Mouse (Mus musculus) hindbrain, embryonic 16.5 days (tissue): ENCODE measurements around the gene Gnai2. TPM values are rescaled to one million over a fixed set of nuclear protein-coding genes. Genes with fewer than 3 reads are reported as not detected.

Experiments used
- ATAC-seq: fragments of 200-750 bp; cut with Nextera tagmentation; 2 replicates; pipeline ENCODE4 v1.8.0; 2017; ENCODE audit warnings: moderate TSS enrichment, moderate library complexity
- H3K27ac ChIP-seq: fragments of 300-500 bp; sonication (generic); 2 replicates; pipeline ENCODE4 v1.5.1; 2014; ENCODE audit warnings: low read depth, mild to moderate bottlenecking, control low read depth, low read length, moderate library complexity
- H3K27me3 ChIP-seq: fragments of 300-500 bp; sonication (generic); replicated peaks from 2 replicates; pipeline ENCODE4 v1.6.1; 2014; ENCODE audit warnings: low read length; ENCODE audit not compliant: control insufficient read depth, insufficient read depth
- H3K36me3 ChIP-seq: fragments of 300-500 bp; sonication (generic); 2 replicates; pipeline ENCODE4 v1.6.1; 2014; ENCODE audit warnings: mild to moderate bottlenecking, low read length, moderate library complexity, mixed read lengths; ENCODE audit not compliant: control insufficient read depth, insufficient read depth
- H3K4me1 ChIP-seq: fragments of 300-500 bp; sonication (generic); 2 replicates; pipeline ENCODE4 v1.6.1; 2014; ENCODE audit warnings: low read depth, low read length; ENCODE audit not compliant: control insufficient read depth, insufficient read depth
- H3K4me2 ChIP-seq: fragments of 300-500 bp; sonication (generic); 2 replicates; pipeline ENCODE4 v1.6.1; 2014; ENCODE audit warnings: mild to moderate bottlenecking, low read length, control low read depth, moderate library complexity
- H3K4me3 ChIP-seq: fragments of 300-500 bp; sonication (generic); 2 replicates; pipeline ENCODE4 v1.5.1; 2014; ENCODE audit warnings: mild to moderate bottlenecking, low read length, control low read depth, moderate library complexity
- H3K9ac ChIP-seq: fragments of 300-500 bp; sonication (generic); 2 replicates; pipeline ENCODE4 v1.6.1; 2014; ENCODE audit warnings: low read depth, mild to moderate bottlenecking, control low read depth, low read length, moderate library complexity
- H3K9me3 ChIP-seq: fragments of 300-500 bp; sonication (generic); 2 replicates; pipeline ENCODE4 v1.6.1; 2014; ENCODE audit warnings: mild to moderate bottlenecking, low read length, moderate library complexity; ENCODE audit not compliant: control insufficient read depth
- WGBS: fragments of 180-500 bp; shearing (Covaris S2); extraction: QIAGEN DNeasy Blood & Tissue Kit; methylation state at CpG from one replicate; pipeline ENCODE4 v1.1.7; 2014; 5-methylcytosine and 5-hydroxymethylcytosine counted together
- polyA plus RNA-seq: library from polyadenylated mRNA; unstranded; fragments of >200 nt; fragmentation: Nextera tagmentation; extraction: Ambion mirVana; gene quantifications from 2 replicates; pipeline ENCODE4 v1.2.1, GENCODE M21; 2015

Gene Gnai2
- polyA plus RNA-seq, 1 experiment from 2014 or later, result 302 TPM

DNA sequence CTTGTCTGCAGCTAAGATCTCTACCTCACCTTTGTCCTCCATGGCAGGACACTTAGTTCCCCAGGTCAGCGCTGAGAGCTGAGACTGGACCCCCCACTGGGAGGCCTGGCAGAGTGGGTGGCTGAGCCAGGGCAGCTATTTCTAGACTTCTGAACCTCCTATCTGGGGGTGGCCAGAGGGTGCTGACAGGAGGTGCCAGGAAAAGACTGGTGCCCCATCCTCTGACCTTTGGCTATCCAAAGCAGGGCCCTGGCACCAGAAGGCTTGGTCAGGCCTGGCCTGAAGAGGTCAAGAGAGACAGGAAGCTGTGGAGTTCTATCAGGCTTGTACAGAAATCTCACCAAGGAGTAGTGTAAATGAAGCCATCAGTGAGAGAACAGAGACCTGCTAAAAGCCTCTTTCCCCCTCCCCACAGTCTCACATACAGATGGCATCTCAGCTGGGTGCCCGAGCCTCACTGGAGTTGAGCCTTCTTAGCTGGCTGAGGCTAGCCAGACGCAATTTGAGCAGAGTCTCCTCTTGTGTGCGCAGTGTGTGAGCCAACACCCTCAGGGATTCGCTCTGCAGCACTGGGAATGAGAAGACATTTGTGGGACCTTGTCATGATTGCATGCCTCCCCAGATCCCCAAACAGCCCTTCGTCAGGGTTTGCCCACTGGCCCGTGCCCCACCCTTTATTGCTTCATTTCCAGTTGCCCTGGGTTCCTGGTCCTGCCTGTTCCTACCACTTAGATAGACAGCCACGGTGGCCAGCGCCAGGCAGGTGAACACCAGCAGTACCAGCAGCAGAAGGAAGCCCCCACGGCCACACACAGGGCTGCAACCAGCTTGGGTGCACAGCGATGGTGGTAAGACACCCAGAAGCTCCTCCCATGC, 41.8 kb downstream of the Gnai2 start:
- Histone ChIP-seq H3K9ac (no peak overlapping the region), H3K9me3 (no peaks in the 10 kb centered on the region), H3K4me1 (peaks cover 6% of the 10 kb centered on the region), H3K36me3 (peaks cover 21% of the 10 kb centered on the region), H3K4me2 (no peak overlapping the region), H3K4me3 (no peak overlapping the region), H3K27me3 (no peaks in the 10 kb centered on the region), H3K27ac (no peak overlapping the region)
- WGBS, result 76% methylated on average over 11 of the region's 11 CpGs
- no peak for ATAC-seq

DNA sequence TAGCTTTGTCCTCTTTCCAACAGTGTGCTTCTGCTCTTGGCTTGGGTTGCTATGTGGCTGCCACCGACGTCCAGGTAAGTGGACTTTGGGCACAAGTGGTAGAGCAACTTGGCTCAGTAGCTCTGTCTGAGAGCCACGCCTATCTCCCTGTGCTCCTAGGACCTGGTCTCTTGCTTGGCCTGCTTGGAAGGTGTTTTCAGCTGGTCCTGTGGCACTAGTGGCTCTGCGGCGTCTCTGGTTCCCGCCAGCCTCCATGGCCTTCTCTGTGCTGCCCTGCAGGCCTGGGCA, 44.5 kb downstream of the Gnai2 start:
- peaks cover 21% of the 10 kb centered on the region for H3K36me3 ChIP-seq
- H3K4me1 ChIP-seq, result peaks cover 10% of the 10 kb centered on the region
- no peaks in the 10 kb centered on the region for H3K27me3 ChIP-seq
- H3K27ac ChIP-seq, result no peak overlapping the region
- H3K4me3 ChIP-seq, result no peak overlapping the region
- H3K4me2 ChIP-seq, result no peak overlapping the region
- H3K9ac ChIP-seq, result no peak overlapping the region
- no peak for ATAC-seq
- no peaks in the 10 kb centered on the region for H3K9me3 ChIP-seq
- WGBS, result 97% methylated on average over 6 of the region's 6 CpGs

DNA sequence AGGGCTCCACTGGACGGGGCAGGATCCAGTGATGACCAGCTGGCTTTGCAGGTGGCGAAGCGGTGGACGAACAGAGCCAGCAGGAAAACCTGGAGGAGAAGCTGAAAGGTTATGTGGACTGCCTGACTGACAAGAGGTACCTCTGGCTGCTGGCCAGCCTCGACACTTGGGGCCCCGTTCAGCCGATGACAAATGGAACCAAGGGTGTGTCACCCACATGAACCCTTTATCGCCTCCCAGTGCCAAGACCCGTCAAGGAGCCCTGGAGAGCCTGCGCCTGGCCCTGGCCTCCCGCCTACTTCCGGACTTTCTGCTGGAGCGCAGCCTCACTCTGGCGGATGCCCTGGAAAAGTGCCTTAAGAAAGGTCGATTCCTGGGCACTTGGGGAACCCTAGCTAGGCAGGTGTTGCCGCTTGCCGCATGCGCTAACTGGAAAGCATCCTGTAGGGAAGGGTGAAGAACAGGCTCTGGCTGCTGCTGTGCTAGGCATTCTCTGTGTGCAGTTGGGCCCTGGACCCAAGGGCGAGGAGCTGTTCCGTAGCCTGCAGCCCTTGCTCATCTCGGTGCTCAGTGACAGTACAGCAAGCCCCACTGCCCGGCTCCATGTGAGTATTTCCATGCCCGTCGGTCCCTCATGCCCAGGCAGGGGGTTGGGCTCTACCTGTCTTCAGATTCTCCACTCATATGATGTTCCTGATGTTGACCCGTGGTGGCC, 45.0 kb downstream of the Gnai2 start:
- Histone ChIP-seq H3K4me1 (peaks cover 10% of the 10 kb centered on the region), H3K4me2 (no peak overlapping the region), H3K9ac (no peak overlapping the region), H3K4me3 (no peak overlapping the region), H3K27ac (no peak overlapping the region), H3K27me3 (no peaks in the 10 kb centered on the region), H3K9me3 (no peaks in the 10 kb centered on the region), H3K36me3 (peaks cover 21% of the 10 kb centered on the region)
- ATAC-seq, result no peak
- WGBS, result 93% methylated on average over 25 of the region's 25 CpGs

DNA sequence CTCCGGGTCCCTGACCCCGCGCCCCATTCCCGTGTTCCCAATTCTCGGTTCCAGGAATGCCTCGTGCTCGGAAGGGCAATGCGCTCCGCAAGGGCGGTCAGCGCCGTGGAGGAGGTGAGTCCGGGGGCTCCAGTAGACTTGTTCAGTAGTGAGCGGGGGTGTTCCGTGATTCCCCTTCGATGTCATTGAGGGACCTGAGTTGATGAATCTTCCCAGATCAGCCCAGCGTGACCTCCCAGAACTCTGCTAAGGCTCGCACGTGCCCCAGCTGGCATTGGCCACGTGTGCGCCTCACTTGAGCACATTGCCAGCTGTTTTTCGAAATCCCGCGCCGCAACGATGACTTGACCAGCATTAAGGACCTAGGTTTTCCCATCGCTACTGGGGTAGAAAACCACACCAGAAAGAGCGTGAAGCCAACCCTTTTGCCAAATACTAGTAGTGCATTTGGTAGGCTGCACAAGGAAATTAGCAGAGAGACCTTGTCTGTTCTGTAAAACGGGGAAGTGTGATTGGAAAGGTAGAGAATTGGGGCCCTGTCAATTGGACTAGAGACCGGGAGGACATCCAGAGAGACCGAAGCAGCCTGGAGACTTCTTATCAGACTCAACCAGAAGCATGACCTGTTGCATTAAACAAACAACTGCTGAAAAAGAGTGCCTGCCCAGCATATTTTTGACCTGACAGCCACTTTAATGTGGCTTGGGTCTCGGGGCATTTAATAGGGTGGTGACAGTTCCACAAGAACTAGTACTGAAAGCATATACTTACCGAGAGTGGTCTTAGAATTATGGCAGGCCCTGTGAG, 47.1 kb downstream of the Gnai2 start:
- H3K9ac ChIP-seq, result peak overlapping the region; percentile 73
- no peaks in the 10 kb centered on the region for H3K27me3 ChIP-seq
- WGBS, result 6% methylated on average over 33 of the region's 33 CpGs
- ATAC-seq, result no peak; the same call in 1 of the 2 replicates
- peak overlapping the region; percentile 70 for H3K4me3 ChIP-seq
- H3K4me2 ChIP-seq, result peak overlapping the region; percentile 71
- peaks cover 18% of the 10 kb centered on the region for H3K36me3 ChIP-seq
- H3K4me1 ChIP-seq, result peaks cover 8% of the 10 kb centered on the region
- H3K9me3 ChIP-seq, result no peaks in the 10 kb centered on the region
- no peak overlapping the region for H3K27ac ChIP-seq

DNA sequence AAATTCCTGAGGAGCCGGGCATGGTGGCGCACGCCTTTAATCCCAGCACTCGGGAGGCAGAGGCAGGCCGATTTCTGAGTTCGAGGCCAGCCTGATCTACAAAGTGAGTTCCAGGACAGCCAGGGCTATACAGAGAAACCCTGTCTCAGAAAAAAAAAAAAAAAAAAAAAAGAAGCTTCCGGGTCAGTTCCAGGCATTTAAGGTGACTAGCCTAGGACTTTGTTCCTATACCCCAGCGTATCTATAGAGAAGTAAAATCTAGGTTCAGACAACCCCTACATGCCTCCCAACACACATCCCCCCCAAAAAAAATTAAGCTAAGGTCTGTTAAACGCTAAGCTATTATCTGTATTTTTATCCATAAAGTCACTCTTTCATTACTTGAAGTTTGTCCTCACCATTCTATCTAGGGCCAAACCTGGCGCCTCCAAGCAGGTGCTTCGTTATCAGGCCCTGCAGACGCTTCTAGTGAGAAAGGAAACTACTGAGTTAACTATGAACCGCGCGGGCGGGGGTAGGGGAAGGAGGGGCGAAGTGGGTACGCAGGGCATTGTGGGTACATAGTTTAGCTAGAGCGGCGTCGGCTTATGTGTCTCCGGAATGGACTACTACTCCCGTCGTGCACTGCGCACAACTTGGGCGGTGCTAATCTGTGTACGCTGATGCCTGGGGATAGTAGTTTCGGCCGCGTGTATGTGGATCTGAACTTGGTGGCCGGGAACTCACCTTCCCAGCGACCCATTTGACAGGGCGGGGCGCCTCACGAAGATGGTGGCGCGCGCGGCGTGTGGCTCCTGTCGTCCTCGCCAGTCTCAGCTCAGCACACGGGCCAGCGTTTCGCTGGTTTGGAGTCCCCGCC, 48.0 kb downstream of the Gnai2 start, which contains the start of gene Ifrd2:
Ifrd2 (plus strand) TSS at position 669 of the 859 bp plus-strand sequence.
- WGBS, result 14% methylated on average over 46 of the region's 46 CpGs
- peak; percentile 98 for ATAC-seq
- H3K4me3 ChIP-seq, result peak within 1 kb of the TSS; percentile 70
- peaks cover 17% of the 10 kb centered on the region for H3K36me3 ChIP-seq
- H3K9ac ChIP-seq, result peak within 1 kb of the TSS; percentile 73
- H3K4me1 ChIP-seq, result peaks cover 6% of the 10 kb centered on the region
- H3K9me3 ChIP-seq, result no peaks in the 10 kb centered on the region
- peak within 1 kb of the TSS; percentile 71 for H3K4me2 ChIP-seq
- no peaks in the 10 kb centered on the region for H3K27me3 ChIP-seq
- no peak within 1 kb of the TSS for H3K27ac ChIP-seq

DNA sequence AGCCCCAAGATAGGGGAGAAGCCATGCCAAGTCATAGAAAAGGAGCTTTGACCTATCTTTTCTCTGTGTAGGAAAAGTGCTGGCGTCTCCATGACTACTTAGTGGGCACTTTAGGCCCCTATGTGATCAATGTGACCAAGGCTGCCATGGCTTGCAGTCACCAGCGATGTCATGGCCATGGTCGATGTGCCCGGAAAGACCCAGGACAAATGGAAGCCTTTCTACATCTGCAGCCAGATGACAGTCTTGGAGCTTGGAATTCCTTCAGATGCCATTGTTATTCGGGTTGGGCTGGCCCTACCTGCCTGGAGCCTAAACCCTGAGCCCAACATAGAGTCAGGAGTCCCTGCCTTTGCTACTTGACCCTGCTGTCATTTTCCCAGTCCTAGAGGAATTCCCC, 48.7 kb downstream of the Gnai2 start:
- Histone ChIP-seq H3K27me3 (no peaks in the 10 kb centered on the region), H3K4me3 (no peak overlapping the region), H3K4me2 (no peak overlapping the region), H3K4me1 (peaks cover 10% of the 10 kb centered on the region), H3K9ac (no peak overlapping the region), H3K36me3 (peaks cover 12% of the 10 kb centered on the region), H3K27ac (no peak overlapping the region), H3K9me3 (no peaks in the 10 kb centered on the region)
- no peak for ATAC-seq
- WGBS, result 97% methylated on average over 5 of the region's 5 CpGs

DNA sequence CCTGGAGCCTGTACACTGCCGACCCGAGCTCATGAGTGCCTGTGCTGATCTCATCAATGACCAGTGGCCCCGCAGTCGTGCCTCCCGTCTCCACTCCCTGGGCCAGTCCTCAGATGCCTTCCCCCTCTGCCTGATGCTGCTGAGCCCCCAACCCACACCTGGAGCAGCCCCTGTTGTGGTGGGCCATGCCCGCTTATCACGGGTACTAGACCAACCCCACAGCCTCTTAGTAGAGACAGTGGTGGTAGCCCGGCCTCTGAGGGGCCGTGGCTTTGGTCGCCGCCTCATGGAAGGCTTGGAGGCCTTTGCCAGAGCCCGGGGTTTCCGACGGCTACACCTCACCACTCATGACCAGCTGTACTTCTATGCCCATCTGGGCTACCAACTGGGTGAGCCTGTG, 52.0 kb downstream of the Gnai2 start:
- H3K9me3 ChIP-seq, result no peaks in the 10 kb centered on the region
- H3K4me2 ChIP-seq, result no peak overlapping the region
- H3K4me1 ChIP-seq, result peaks cover 27% of the 10 kb centered on the region
- H3K9ac ChIP-seq, result no peak overlapping the region
- no peaks in the 10 kb centered on the region for H3K36me3 ChIP-seq
- WGBS, result 92% methylated on average over 14 of the region's 14 CpGs
- no peak overlapping the region for H3K4me3 ChIP-seq
- H3K27ac ChIP-seq, result no peak overlapping the region
- ATAC-seq, result no peak
- H3K27me3 ChIP-seq, result no peaks in the 10 kb centered on the region

DNA sequence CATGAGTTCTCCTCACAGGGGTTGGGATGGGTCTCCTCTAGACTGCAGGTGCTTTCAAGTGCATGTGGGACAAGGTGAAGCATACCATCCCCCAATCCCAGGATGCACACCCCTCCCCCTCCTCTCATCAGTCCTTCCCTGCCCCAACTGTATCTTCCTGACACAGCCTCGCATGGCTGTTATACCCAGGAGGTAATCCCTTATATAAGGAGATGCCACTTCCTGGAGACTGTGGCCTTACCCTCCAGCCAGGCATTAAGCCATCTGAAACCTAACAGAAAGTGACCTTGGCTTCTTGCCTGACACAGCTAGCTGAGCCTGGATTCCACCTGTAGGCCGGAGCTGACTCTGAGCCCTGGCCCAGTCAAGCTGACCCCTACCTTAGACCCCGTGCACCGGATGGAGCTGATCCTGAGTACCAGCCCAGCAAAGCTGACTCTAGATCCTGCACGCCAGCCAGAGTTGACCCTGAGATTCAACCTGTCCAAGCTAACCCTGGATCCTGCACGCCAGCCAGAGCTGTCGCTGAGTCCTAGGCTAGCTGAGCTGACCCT, 52.6 kb downstream of the Gnai2 start:
- Histone ChIP-seq H3K4me3 (no peak overlapping the region), H3K9me3 (no peaks in the 10 kb centered on the region), H3K9ac (no peak overlapping the region), H3K36me3 (no peaks in the 10 kb centered on the region), H3K4me1 (peaks cover 24% of the 10 kb centered on the region), H3K27me3 (no peaks in the 10 kb centered on the region), H3K27ac (no peak overlapping the region), H3K4me2 (no peak overlapping the region)
- no peak for ATAC-seq
- 82% methylated on average over 7 of the region's 7 CpGs for WGBS
